Mouse (Mus musculus): ENCODE results near the gene Arxes1. TPM values are rescaled to one million over a fixed set of nuclear protein-coding genes. Genes with fewer than 3 reads are reported as not detected.
"Not testable (repeated sequence)": the region's sequence is repeated elsewhere in the genome, so short reads cannot be mapped to it uniquely, and the experiment has no call there.

Gene Arxes1
- total RNA-seq, 2 experiments from 2014 or later: 0.20 TPM; not detected in 1

DNA sequence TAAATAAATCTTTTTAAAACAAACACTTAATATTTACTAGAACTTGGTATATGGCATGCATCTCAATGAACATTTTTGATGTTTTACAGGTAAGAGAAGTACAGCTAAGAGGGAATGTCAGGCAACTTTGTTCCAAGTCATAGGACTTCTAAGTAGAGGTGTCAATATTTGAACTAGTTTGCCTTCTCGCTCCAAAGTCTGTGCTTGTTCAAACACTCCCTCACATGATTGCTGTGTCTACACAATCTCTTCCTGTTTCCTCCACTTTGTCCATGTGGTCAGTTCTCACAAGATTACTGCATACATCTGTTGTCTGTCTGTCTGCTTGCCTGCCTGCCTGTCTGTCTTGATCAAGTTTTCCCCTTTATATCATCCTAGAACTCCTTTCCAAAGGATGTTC lies 27.5 kb downstream of the Arxes1 start:
- TF ChIP-seq CTCF (IDR thresholded peaks at IDR 0.05): no peak
- no peak for DNase-seq
- intact Hi-C loops (cut with DNase I): no loop called here
- Histone ChIP-seq H3K4me3 (no peak overlapping the region), H3K27ac (no peak overlapping the region)

DNA sequence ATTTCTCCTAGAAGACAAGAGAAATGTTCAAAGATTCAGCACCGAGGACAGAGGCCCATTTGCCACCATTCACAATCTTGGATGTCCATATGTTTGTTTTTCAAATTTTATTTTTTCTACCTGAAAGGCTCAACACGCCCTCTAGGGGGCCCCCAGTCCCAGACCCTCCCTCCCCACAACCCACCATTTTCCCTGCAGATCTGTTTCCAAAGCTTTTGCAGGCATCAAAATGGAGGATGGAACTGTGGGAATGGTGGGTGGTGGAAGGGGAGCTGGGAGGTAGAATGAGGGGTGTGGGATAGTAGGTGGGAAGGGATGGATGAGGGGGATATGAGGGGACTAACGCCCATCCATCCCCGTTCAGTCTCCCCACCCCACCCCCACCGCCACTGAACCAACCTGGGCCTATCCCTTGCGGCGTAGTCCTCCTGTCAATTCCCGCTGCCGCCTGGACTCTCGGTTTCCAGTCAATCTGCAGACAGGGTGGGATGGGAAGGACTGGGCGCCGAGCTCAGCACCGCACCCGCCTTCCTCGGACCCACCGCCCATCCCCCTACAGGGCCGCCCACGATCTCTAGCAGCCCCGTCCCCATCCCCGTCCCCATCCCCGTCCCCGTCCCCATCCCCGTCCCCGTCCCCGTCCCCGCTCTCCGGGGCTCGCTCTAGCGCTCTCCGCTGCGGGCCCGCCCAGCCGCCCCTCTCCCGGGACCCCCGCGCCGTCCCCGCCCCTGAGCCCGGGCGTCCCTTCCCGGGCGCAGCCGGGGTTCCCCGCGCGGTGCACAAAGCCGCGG lies 34.2 kb downstream of the Arxes1 start:
- DNase-seq; H3K4me3 ChIP-seq; intact Hi-C loops (cut with DNase I); H3K27ac ChIP-seq: not testable (repeated sequence)

DNA sequence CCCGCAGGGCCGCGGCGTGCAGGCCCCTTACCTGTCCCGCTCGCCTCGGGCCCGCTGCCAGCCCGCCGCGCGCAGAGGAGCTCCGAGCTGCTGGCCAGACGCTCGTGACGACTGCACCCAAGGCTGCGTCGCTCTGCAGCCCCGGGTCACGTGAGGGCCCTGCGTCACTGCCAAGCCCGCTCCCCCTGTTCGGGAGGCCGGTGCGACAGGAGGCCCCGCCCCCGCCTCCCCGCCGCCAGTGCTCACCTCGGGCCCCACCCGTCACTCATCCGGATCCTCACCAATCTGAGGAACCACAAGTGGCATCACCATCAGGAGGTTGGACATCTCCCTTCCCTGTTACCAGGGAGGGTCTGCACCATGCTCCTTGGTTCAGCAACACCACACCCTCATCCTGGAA lies 34.9 kb downstream of the Arxes1 start, which contains the start of gene Bex2:
Gene Bex2, minus strand, starts transcription at position 217 of the 400 bp plus-strand sequence.
- H3K27ac ChIP-seq; H3K4me3 ChIP-seq; DNase-seq; intact Hi-C loops (cut with DNase I): not testable (repeated sequence)

Other genes with a start within 250 kb of the Arxes1 start
- 1 to 10 TPM; 2.3 to 3.1 TPM for gene Bhlhb9, start 235.8 kb upstream of the Arxes1 start, total RNA-seq (2021)
- 1 to 10 TPM in 1 of 2 experiments, under 1 TPM in 1; 0.79 to 3.6 TPM for gene Gprasp2, start 194.3 kb upstream of the Arxes1 start, total RNA-seq (2021)
- gene Arxes2, start 39.5 kb upstream of the Arxes1 start, total RNA-seq (2021): under 1 TPM in 1 of 2 experiments, not detected in 1; 0.56 TPM
- gene Bex2, start 34.9 kb downstream of the Arxes1 start, total RNA-seq (2021): under 1 TPM in 1 of 2 experiments, not detected in 1; 0.70 TPM
- gene Nxf3, start 51.9 kb downstream of the Arxes1 start, total RNA-seq (2021): not detected
- not detected for gene Bex4, start 105.6 kb downstream of the Arxes1 start, total RNA-seq (2021)
- 10 to 100 TPM in 1 of 2 experiments, 1 to 10 TPM in 1; 9.5 to 11.2 TPM for gene Tceal8, start 139.0 kb downstream of the Arxes1 start, total RNA-seq (2021)
- gene Tceal5, start 170.5 kb downstream of the Arxes1 start, total RNA-seq (2021): 10 to 100 TPM; 19.8 to 29.3 TPM
- 10 to 100 TPM; 15.6 to 47.9 TPM for gene Tceal7, start 181.4 kb downstream of the Arxes1 start, total RNA-seq (2021)
- 10 to 100 TPM; 13.9 to 15.0 TPM for gene Bex1, start 182.1 kb downstream of the Arxes1 start, total RNA-seq (2021)
- 10 to 100 TPM; 18.4 to 30.3 TPM for gene Tceal9, start 211.7 kb downstream of the Arxes1 start, total RNA-seq (2021)
- 1 to 10 TPM; 2.7 to 4.3 TPM for gene Bex3, start 236.9 kb downstream of the Arxes1 start, total RNA-seq (2021)

Measured in gastrocnemius, adult 2 months (tissue).